Mouse (Mus musculus) thymus, adult 2 months (tissue): ENCODE measurements at regions not wholly inside any gene's neighbourhood (a gene's known extent, or its start where the extent isn't known, plus 50 kb on each side); places are given as distances from the start of the nearest gene placed in this dataset.

Experiments
- DNase-seq: peaks from one replicate; pipeline ENCODE4 v3.0.0; 2021
- H3K27ac ChIP-seq: fragments of 200-500 bp; 2 replicates; pipeline ENCODE4 v1.5.1; 2012; ENCODE audit warnings: low read length, control low read depth; ENCODE audit not compliant: control insufficient read depth, insufficient read depth
- H3K27me3 ChIP-seq: fragments of 200-500 bp; 2 replicates; pipeline ENCODE4 v1.6.1; 2012; ENCODE audit warnings: mild to moderate bottlenecking, low read length, moderate library complexity, mixed read lengths; ENCODE audit not compliant: control insufficient read depth, insufficient read depth
- H3K36me3 ChIP-seq: fragments of 200-500 bp; 2 replicates; pipeline ENCODE4 v1.6.1; 2012; ENCODE audit warnings: mild to moderate bottlenecking, low read length, moderate library complexity; ENCODE audit not compliant: control insufficient read depth, insufficient read depth
- H3K4me1 ChIP-seq: fragments of 200-500 bp; replicated peaks from 2 replicates; pipeline ENCODE4 v1.6.1; 2012; ENCODE audit warnings: low read length; ENCODE audit not compliant: control insufficient read depth, insufficient read depth
- H3K4me3 ChIP-seq: fragments of 200-500 bp; 2 replicates; pipeline ENCODE4 v1.5.1; 2012; ENCODE audit warnings: mild to moderate bottlenecking, low read length, control low read depth, moderate library complexity; ENCODE audit not compliant: control insufficient read depth, insufficient read depth
- CTCF ChIP-seq: fragments of 200-500 bp; IDR thresholded peaks from 2 replicates; pipeline ENCODE4 v1.5.1; 2012; ENCODE audit warnings: mild to moderate bottlenecking, control low read depth, low read length, moderate library complexity, borderline replicate concordance; ENCODE audit not compliant: control insufficient read depth, poor library complexity, insufficient read depth; ENCODE audit errors: extremely low read depth
- POLR2A ChIP-seq: fragments of 200-500 bp; IDR thresholded peaks from 2 replicates; pipeline ENCODE4 v1.6.1; 2012; ENCODE audit warnings: mild to moderate bottlenecking, low read length, control low read depth, moderate library complexity; ENCODE audit not compliant: control insufficient read depth, poor library complexity, insufficient read depth; ENCODE audit errors: extremely low read depth
- WGBS: fragments of 180-500 bp; shearing (Covaris S2); methylation state at CpG from one replicate; pipeline ENCODE4 v1.1.7; 2018; 5-methylcytosine and 5-hydroxymethylcytosine counted together

DNA sequence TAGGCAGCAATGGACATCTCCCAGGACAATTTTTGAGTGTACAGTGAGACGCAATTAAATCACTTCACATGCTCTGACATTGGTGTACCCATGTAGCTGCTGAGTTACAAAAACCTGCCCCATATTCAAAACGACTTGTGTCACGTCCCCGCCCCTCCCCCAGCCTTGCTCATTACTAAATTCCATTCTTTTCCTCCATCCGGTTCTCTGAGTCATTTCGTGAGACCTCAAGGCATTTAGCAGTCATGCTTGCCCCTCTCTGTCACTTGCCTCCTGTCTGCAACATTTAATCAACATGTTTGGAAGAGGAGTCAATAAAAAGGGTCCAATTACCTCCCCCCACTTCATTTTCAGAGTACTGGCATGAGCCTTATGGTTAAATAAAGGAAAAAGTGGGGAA is 156.3 kb upstream of the Id4 start:
- 79% methylated on average over 6 of the region's 6 CpGs for WGBS
- DNase-seq: no peak
- no peaks in the 10 kb centered on the region for H3K36me3 ChIP-seq
- no peak overlapping the region for H3K4me3 ChIP-seq
- H3K27ac ChIP-seq: no peak overlapping the region
- H3K27me3 ChIP-seq: no peaks in the 10 kb centered on the region
- TF ChIP-seq CTCF (no peak), POLR2A (no peak)
- H3K4me1 ChIP-seq: no peaks in the 10 kb centered on the region

DNA sequence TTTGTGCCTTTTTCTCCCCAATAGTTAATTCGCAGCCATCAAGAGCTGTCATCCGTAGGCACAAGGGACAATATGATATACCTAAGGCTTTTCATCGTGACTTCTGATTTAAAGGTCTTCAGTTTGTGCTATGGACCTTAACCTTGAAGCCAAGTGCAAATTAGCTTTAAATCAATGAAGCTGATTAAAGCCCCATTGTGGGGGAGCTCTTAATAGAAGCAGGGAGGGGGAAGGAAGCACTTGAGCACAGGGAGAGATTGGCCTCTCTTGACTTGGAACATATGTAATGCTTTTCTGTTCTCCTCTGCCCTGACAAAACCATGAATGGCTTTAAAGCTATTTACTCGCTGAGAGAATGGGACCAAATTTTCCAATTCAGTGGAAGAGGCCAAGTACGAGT is 154.1 kb upstream of the Id4 start:
- Histone ChIP-seq H3K4me3 (no peak overlapping the region), H3K27ac (no peak overlapping the region), H3K36me3 (no peaks in the 10 kb centered on the region), H3K27me3 (no peaks in the 10 kb centered on the region), H3K4me1 (no peaks in the 10 kb centered on the region)
- WGBS: 85% methylated on average over 5 of the region's 5 CpGs
- no peak for DNase-seq
- TF ChIP-seq POLR2A (no peak), CTCF (no peak)

DNA sequence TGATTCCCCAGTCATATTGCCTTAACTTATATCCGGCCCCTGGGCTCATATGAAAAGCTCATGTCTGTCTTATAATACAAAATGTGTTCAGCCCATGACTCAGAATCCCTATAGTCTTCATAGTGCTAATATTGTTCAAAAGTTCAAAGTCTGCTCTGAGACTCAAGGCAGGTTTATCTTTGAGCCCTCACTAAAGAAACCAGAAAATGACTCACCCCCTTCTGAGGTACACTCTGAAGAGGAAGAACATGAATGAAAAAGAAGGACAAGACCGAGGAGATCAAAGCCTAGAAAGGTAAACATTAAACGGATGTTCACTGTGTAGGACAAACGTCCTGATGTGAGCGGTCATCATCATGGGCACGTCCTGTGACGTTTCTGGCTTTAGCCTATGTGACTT is 145.1 kb upstream of the Id4 start:
- H3K27ac ChIP-seq: no peak overlapping the region
- H3K4me1 ChIP-seq: no peaks in the 10 kb centered on the region
- no peaks in the 10 kb centered on the region for H3K36me3 ChIP-seq
- TF ChIP-seq POLR2A: no peak
- TF ChIP-seq CTCF: no peak
- WGBS: 89% methylated on average over 7 of the region's 7 CpGs
- no peak overlapping the region for H3K4me3 ChIP-seq
- no peaks in the 10 kb centered on the region for H3K27me3 ChIP-seq
- DNase-seq: no peak

DNA sequence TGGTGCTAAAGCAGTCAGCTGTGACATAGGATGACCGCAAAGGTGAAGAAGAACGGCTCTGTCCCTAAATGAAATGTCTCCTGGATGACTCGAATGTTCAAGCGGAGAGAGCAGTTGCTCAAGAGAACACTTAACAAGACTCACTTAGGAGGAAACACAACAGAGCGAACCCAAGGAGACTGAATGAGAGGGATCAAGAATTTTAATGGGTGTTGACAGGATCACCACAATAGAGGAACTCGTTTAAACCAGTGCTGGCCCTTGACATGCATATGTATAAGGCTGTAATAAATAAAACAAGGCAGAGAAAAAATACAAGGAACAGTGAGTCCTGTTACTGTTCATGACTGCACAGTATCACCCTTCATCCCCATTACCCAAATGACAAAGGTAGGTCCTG is 134.4 kb upstream of the Id4 start:
- no peak for DNase-seq
- H3K4me1 ChIP-seq: no peaks in the 10 kb centered on the region
- no peaks in the 10 kb centered on the region for H3K27me3 ChIP-seq
- WGBS: 82% methylated on average over 6 of the region's 6 CpGs
- no peak for TF ChIP-seq POLR2A
- no peak for TF ChIP-seq CTCF
- H3K36me3 ChIP-seq: no peaks in the 10 kb centered on the region
- no peak overlapping the region for H3K4me3 ChIP-seq
- no peak overlapping the region for H3K27ac ChIP-seq

DNA sequence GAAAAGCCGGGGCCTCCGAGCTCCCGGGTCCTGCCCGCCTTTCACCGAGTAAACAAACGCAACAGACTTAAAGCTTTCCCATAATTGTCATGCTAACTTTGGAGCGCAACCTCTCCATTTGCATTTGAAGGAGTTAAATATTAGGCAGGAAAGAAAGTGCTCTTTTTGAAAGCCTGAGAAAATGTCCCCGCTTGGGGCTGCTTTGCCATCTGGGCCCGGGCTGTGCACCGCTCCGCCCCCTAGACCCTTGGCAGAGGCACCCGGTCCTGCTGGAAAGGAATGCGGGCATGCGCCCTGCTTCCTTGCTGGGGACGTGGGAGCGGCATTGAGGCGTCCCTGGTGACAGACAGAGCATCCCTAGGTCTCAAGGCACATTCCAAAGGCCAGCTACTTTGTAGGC is 130.3 kb upstream of the Id4 start:
- TF ChIP-seq CTCF (no peak), POLR2A (no peak)
- WGBS: 15% methylated on average over 17 of the region's 17 CpGs
- no peak overlapping the region for H3K27ac ChIP-seq

DNA sequence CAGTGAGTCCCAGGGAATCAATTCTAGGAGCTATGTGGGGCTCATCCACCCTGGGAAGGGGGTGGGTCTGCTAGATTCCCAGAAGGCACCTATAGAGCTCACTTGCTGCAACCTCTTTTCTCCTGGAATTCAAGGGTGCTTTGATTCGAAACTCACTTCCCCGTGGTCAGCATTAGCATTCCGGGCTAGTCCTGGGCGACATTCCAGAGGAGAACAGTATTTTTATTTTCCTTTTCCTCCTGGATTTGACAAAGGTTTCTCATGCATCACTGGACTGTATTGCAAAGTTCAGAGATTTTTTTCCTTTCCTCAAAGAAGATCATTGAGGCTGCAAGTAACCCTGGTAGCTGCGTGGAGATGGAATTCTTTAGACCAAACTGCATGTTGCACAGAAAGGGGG is 129.3 kb upstream of the Id4 start:
- no peaks in the 10 kb centered on the region for H3K4me1 ChIP-seq
- H3K36me3 ChIP-seq: no peaks in the 10 kb centered on the region
- no peak overlapping the region for H3K4me3 ChIP-seq
- no peaks in the 10 kb centered on the region for H3K27me3 ChIP-seq
- H3K27ac ChIP-seq: no peak overlapping the region
- WGBS: 82% methylated on average over 5 of the region's 5 CpGs
- TF ChIP-seq CTCF: no peak
- TF ChIP-seq POLR2A: no peak
- DNase-seq: no peak

More for the DNA sequence above, 130.3 kb upstream of the Id4 start:
- no peak for DNase-seq
- Histone ChIP-seq H3K4me1 (no peaks in the 10 kb centered on the region), H3K36me3 (no peaks in the 10 kb centered on the region), H3K4me3 (no peak overlapping the region), H3K27me3 (no peaks in the 10 kb centered on the region)

DNA sequence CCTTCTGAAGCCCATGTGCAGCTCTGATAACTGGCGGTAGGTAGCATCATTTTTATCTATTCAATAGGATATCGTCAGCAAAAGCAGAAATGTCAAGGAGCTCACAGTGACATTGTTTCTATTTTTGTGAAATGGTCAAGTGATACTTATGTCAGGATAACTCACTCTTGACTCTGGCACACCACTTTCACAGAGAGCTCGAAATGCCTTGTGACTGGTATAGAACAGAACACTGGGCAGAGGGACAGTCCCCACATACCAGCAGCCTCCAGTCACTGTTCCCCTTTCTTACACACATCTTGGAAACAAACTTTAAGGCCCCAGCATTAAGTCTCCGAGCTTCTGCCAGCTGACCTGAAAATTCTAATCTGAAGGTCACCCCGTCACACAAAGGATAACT is 115.1 kb upstream of the Id4 start:
- DNase-seq: no peak
- Histone ChIP-seq H3K27me3 (no peaks in the 10 kb centered on the region), H3K4me3 (no peak overlapping the region), H3K36me3 (no peaks in the 10 kb centered on the region), H3K4me1 (no peaks in the 10 kb centered on the region), H3K27ac (no peak overlapping the region)
- TF ChIP-seq POLR2A (no peak), CTCF (no peak)
- WGBS: 87% methylated on average over 5 of the region's 5 CpGs
